Mouse (Mus musculus) monocyte, adult 2 months (primary cell): Measurements from ENCODE around the gene Copg1.

Source experiments
- DNase-seq, 2 experiments: peaks; one replicate each; pipeline ENCODE4 v3.0.0; 2022; ENCODE audit warnings: low spot score in 2 of 2, low read depth in 1 of 2

The Copg1 gene

GRCm38 (mm10) chr6:87887594-87888233, at the start of gene Copg1:
Gene Copg1 (plus strand): TSS chr6:87887814.
- peak; percentile 98 to 100 for DNase-seq

- peak; percentile 93 to 96 for DNase-seq
Observed at GRCm38 (mm10) chr6:87838551-87839197, 48.9 kb upstream of the Copg1 start, which contains the start of gene Isy1. Gene Isy1 (minus strand): TSS chr6:87838798.

- no peak for DNase-seq
Observed at GRCm38 (mm10) chr6:87839797-87840341, 47.7 kb upstream of the Copg1 start.

- DNase-seq = no peak
Observed at GRCm38 (mm10) chr6:87841635-87842034, 46.0 kb upstream of the Copg1 start.

GRCm38 (mm10) chr6:87842254-87842653, 45.4 kb upstream of the Copg1 start:
- DNase-seq = no peak

GRCm38 (mm10) chr6:87845031-87845695, 42.5 kb upstream of the Copg1 start:
- DNase-seq = no peak

- DNase-seq = no peak
Observed at GRCm38 (mm10) chr6:87846813-87847212, 40.8 kb upstream of the Copg1 start.

- no peak for DNase-seq
Observed at GRCm38 (mm10) chr6:87849780-87850154, 37.8 kb upstream of the Copg1 start.

- no peak for DNase-seq
Observed at GRCm38 (mm10) chr6:87850155-87850899, 37.3 kb upstream of the Copg1 start.

GRCm38 (mm10) chr6:87850900-87851614, 36.6 kb upstream of the Copg1 start, which contains the start of gene Cnbp:
Gene Cnbp (minus strand): TSS chr6:87851106.
- DNase-seq = peak; percentile 80 to 88

- no peak for DNase-seq
Observed at GRCm38 (mm10) chr6:87851871-87852270, 35.7 kb upstream of the Copg1 start.

- DNase-seq = no peak
Observed at GRCm38 (mm10) chr6:87853446-87853845, 34.2 kb upstream of the Copg1 start.

GRCm38 (mm10) chr6:87857071-87857470, 30.5 kb upstream of the Copg1 start:
- DNase-seq = no peak

- no peak for DNase-seq
Observed at GRCm38 (mm10) chr6:87866211-87866610, 21.4 kb upstream of the Copg1 start.

- no peak for DNase-seq
Observed at GRCm38 (mm10) chr6:87867256-87867655, 20.4 kb upstream of the Copg1 start.

- DNase-seq = no peak
Observed at GRCm38 (mm10) chr6:87868871-87869506, 18.6 kb upstream of the Copg1 start.

- no peak for DNase-seq
Observed at GRCm38 (mm10) chr6:87870440-87870839, 17.2 kb upstream of the Copg1 start.

GRCm38 (mm10) chr6:87871240-87871639, 16.4 kb upstream of the Copg1 start:
- DNase-seq = no peak

GRCm38 (mm10) chr6:87873104-87873503, 14.5 kb upstream of the Copg1 start:
- DNase-seq = no peak

- no peak for DNase-seq
Observed at GRCm38 (mm10) chr6:87873963-87874362, 13.7 kb upstream of the Copg1 start.
